Mouse (Mus musculus): Measurements from ENCODE around the gene Ifna16. TPM values are rescaled to one million over a fixed set of nuclear protein-coding genes. Genes with fewer than 3 reads are reported as not detected.

Gene Ifna16
- polyA plus RNA-seq (2014; fragmentation: Illumina TruSeq; extraction: RNeasy Lipid Tissue Mini Kit (QIAGEN cat#74804); ENCODE audit: low read depth, low replicate concordance) = not detected

GRCm38 (mm10) chr4:88676824-88677223 lies at the start of gene Ifna16:
Gene Ifna16 (minus strand): TSS chr4:88676924.

GRCm38 (mm10) chr4:88721791-88722721 lies 45.3 kb upstream of the Ifna16 start, which contains the start of the genes Gm26566 and Klhl9:
Gene Gm26566 (plus strand): TSS chr4:88721805.
Gene Klhl9 (minus strand): TSS chr4:88722465.

GRCm38 (mm10) chr4:88691259-88691658 lies 14.5 kb upstream of the Ifna16 start, which contains the start of gene Ifnab:
Gene Ifnab (minus strand): TSS chr4:88691359.

GRCm38 (mm10) chr4:88683812-88684211 lies 7.1 kb upstream of the Ifna16 start, which contains the start of gene Ifna2:
Gene Ifna2 (minus strand): TSS chr4:88683912.

GRCm38 (mm10) chr4:88644359-88644758 lies 32.4 kb downstream of the Ifna16 start, which contains the start of gene Ifna13:
Gene Ifna13 (minus strand): TSS chr4:88644459.

GRCm38 (mm10) chr4:88634311-88634710 lies 42.4 kb downstream of the Ifna16 start, which contains the start of gene C87499:
Gene C87499 (minus strand): TSS chr4:88634411.

Other genes starting within 250 kb of the Ifna16 start
- gene Hacd4, start 238.0 kb downstream of the Ifna16 start, polyA plus RNA-seq (2014; fragmentation: Illumina TruSeq; extraction: RNeasy Lipid Tissue Mini Kit (QIAGEN cat#74804); ENCODE audit: low read depth, low replicate concordance) = 11.9 TPM
- not detected for gene Ifnb1, start 154.2 kb downstream of the Ifna16 start, polyA plus RNA-seq (2014; fragmentation: Illumina TruSeq; extraction: RNeasy Lipid Tissue Mini Kit (QIAGEN cat#74804); ENCODE audit: low read depth, low replicate concordance)
- gene Ifna15, start 118.7 kb downstream of the Ifna16 start, polyA plus RNA-seq (2014; fragmentation: Illumina TruSeq; extraction: RNeasy Lipid Tissue Mini Kit (QIAGEN cat#74804); ENCODE audit: low read depth, low replicate concordance) = not detected
- not detected for gene Ifna14, start 105.1 kb downstream of the Ifna16 start, polyA plus RNA-seq (2014; fragmentation: Illumina TruSeq; extraction: RNeasy Lipid Tissue Mini Kit (QIAGEN cat#74804); ENCODE audit: low read depth, low replicate concordance)
- not detected for gene Ifna9, start 84.5 kb downstream of the Ifna16 start, polyA plus RNA-seq (2014; fragmentation: Illumina TruSeq; extraction: RNeasy Lipid Tissue Mini Kit (QIAGEN cat#74804); ENCODE audit: low read depth, low replicate concordance)
- gene Ifna12, start 73.5 kb downstream of the Ifna16 start, polyA plus RNA-seq (2014; fragmentation: Illumina TruSeq; extraction: RNeasy Lipid Tissue Mini Kit (QIAGEN cat#74804); ENCODE audit: low read depth, low replicate concordance) = not detected
- not detected for gene C87499, start 42.5 kb downstream of the Ifna16 start, polyA plus RNA-seq (2014; fragmentation: Illumina TruSeq; extraction: RNeasy Lipid Tissue Mini Kit (QIAGEN cat#74804); ENCODE audit: low read depth, low replicate concordance)
- gene Ifna13, start 32.5 kb downstream of the Ifna16 start, polyA plus RNA-seq (2014; fragmentation: Illumina TruSeq; extraction: RNeasy Lipid Tissue Mini Kit (QIAGEN cat#74804); ENCODE audit: low read depth, low replicate concordance) = not detected
- gene Ifna2, start 7.0 kb upstream of the Ifna16 start, polyA plus RNA-seq (2014; fragmentation: Illumina TruSeq; extraction: RNeasy Lipid Tissue Mini Kit (QIAGEN cat#74804); ENCODE audit: low read depth, low replicate concordance) = not detected
- not detected for gene Ifnab, start 14.4 kb upstream of the Ifna16 start, polyA plus RNA-seq (2014; fragmentation: Illumina TruSeq; extraction: RNeasy Lipid Tissue Mini Kit (QIAGEN cat#74804); ENCODE audit: low read depth, low replicate concordance)
- 0.62 TPM for gene Gm26566, start 44.9 kb upstream of the Ifna16 start, polyA plus RNA-seq (2014; fragmentation: Illumina TruSeq; extraction: RNeasy Lipid Tissue Mini Kit (QIAGEN cat#74804); ENCODE audit: low read depth, low replicate concordance)
- 33.9 TPM for gene Klhl9, start 45.5 kb upstream of the Ifna16 start, polyA plus RNA-seq (2014; fragmentation: Illumina TruSeq; extraction: RNeasy Lipid Tissue Mini Kit (QIAGEN cat#74804); ENCODE audit: low read depth, low replicate concordance)
- not detected for gene Gm13271, start 77.9 kb upstream of the Ifna16 start, polyA plus RNA-seq (2014; fragmentation: Illumina TruSeq; extraction: RNeasy Lipid Tissue Mini Kit (QIAGEN cat#74804); ENCODE audit: low read depth, low replicate concordance)
- not detected for gene Gm13283, start 83.2 kb upstream of the Ifna16 start, polyA plus RNA-seq (2014; fragmentation: Illumina TruSeq; extraction: RNeasy Lipid Tissue Mini Kit (QIAGEN cat#74804); ENCODE audit: low read depth, low replicate concordance)
- not detected for gene Gm13290, start 96.9 kb upstream of the Ifna16 start, polyA plus RNA-seq (2014; fragmentation: Illumina TruSeq; extraction: RNeasy Lipid Tissue Mini Kit (QIAGEN cat#74804); ENCODE audit: low read depth, low replicate concordance)
- gene Gm13289, start 100.0 kb upstream of the Ifna16 start, polyA plus RNA-seq (2014; fragmentation: Illumina TruSeq; extraction: RNeasy Lipid Tissue Mini Kit (QIAGEN cat#74804); ENCODE audit: low read depth, low replicate concordance) = not detected
- not detected for gene Gm13272, start 102.9 kb upstream of the Ifna16 start, polyA plus RNA-seq (2014; fragmentation: Illumina TruSeq; extraction: RNeasy Lipid Tissue Mini Kit (QIAGEN cat#74804); ENCODE audit: low read depth, low replicate concordance)
- not detected for gene Ifnz, start 105.2 kb upstream of the Ifna16 start, polyA plus RNA-seq (2014; fragmentation: Illumina TruSeq; extraction: RNeasy Lipid Tissue Mini Kit (QIAGEN cat#74804); ENCODE audit: low read depth, low replicate concordance)
- not detected for gene Gm13276, start 108.8 kb upstream of the Ifna16 start, polyA plus RNA-seq (2014; fragmentation: Illumina TruSeq; extraction: RNeasy Lipid Tissue Mini Kit (QIAGEN cat#74804); ENCODE audit: low read depth, low replicate concordance)
- gene Gm13277, start 111.7 kb upstream of the Ifna16 start, polyA plus RNA-seq (2014; fragmentation: Illumina TruSeq; extraction: RNeasy Lipid Tissue Mini Kit (QIAGEN cat#74804); ENCODE audit: low read depth, low replicate concordance) = not detected
- gene Gm13278, start 114.6 kb upstream of the Ifna16 start, polyA plus RNA-seq (2014; fragmentation: Illumina TruSeq; extraction: RNeasy Lipid Tissue Mini Kit (QIAGEN cat#74804); ENCODE audit: low read depth, low replicate concordance) = not detected
- gene Gm13275, start 117.6 kb upstream of the Ifna16 start, polyA plus RNA-seq (2014; fragmentation: Illumina TruSeq; extraction: RNeasy Lipid Tissue Mini Kit (QIAGEN cat#74804); ENCODE audit: low read depth, low replicate concordance) = not detected
- not detected for gene Gm13279, start 120.5 kb upstream of the Ifna16 start, polyA plus RNA-seq (2014; fragmentation: Illumina TruSeq; extraction: RNeasy Lipid Tissue Mini Kit (QIAGEN cat#74804); ENCODE audit: low read depth, low replicate concordance)
- gene Gm13285, start 122.7 kb upstream of the Ifna16 start, polyA plus RNA-seq (2014; fragmentation: Illumina TruSeq; extraction: RNeasy Lipid Tissue Mini Kit (QIAGEN cat#74804); ENCODE audit: low read depth, low replicate concordance) = not detected
- gene Gm13287, start 126.3 kb upstream of the Ifna16 start, polyA plus RNA-seq (2014; fragmentation: Illumina TruSeq; extraction: RNeasy Lipid Tissue Mini Kit (QIAGEN cat#74804); ENCODE audit: low read depth, low replicate concordance) = not detected
- gene Gm13288, start 128.6 kb upstream of the Ifna16 start, polyA plus RNA-seq (2014; fragmentation: Illumina TruSeq; extraction: RNeasy Lipid Tissue Mini Kit (QIAGEN cat#74804); ENCODE audit: low read depth, low replicate concordance) = not detected
- not detected for gene Ifna7, start 139.3 kb upstream of the Ifna16 start, polyA plus RNA-seq (2014; fragmentation: Illumina TruSeq; extraction: RNeasy Lipid Tissue Mini Kit (QIAGEN cat#74804); ENCODE audit: low read depth, low replicate concordance)
- not detected for gene Ifna11, start 143.0 kb upstream of the Ifna16 start, polyA plus RNA-seq (2014; fragmentation: Illumina TruSeq; extraction: RNeasy Lipid Tissue Mini Kit (QIAGEN cat#74804); ENCODE audit: low read depth, low replicate concordance)
- not detected for gene Ifna6, start 150.5 kb upstream of the Ifna16 start, polyA plus RNA-seq (2014; fragmentation: Illumina TruSeq; extraction: RNeasy Lipid Tissue Mini Kit (QIAGEN cat#74804); ENCODE audit: low read depth, low replicate concordance)
- gene Ifna5, start 158.6 kb upstream of the Ifna16 start, polyA plus RNA-seq (2014; fragmentation: Illumina TruSeq; extraction: RNeasy Lipid Tissue Mini Kit (QIAGEN cat#74804); ENCODE audit: low read depth, low replicate concordance) = not detected
- not detected for gene Ifna4, start 164.9 kb upstream of the Ifna16 start, polyA plus RNA-seq (2014; fragmentation: Illumina TruSeq; extraction: RNeasy Lipid Tissue Mini Kit (QIAGEN cat#74804); ENCODE audit: low read depth, low replicate concordance)
- gene Ifna1, start 173.2 kb upstream of the Ifna16 start, polyA plus RNA-seq (2014; fragmentation: Illumina TruSeq; extraction: RNeasy Lipid Tissue Mini Kit (QIAGEN cat#74804); ENCODE audit: low read depth, low replicate concordance) = not detected
- gene Ifne, start 203.3 kb upstream of the Ifna16 start, polyA plus RNA-seq (2014; fragmentation: Illumina TruSeq; extraction: RNeasy Lipid Tissue Mini Kit (QIAGEN cat#74804); ENCODE audit: low read depth, low replicate concordance) = not detected